Mouse (Mus musculus) T-helper 17 cell (primary cell): ENCODE measurements around the gene Rap1b.

Experiments
- in situ Hi-C, 2 experiments: fragments of 300-600 bp; cut with MboI, MseI; formaldehyde crosslinking; loops; 1 replicate in 1 of 2; 2 replicates in 1 of 2; pipeline ENCODE4 v1.15.1; 2025; ENCODE audit warnings: high pct_unique_total_duplicates in 2 of 2

Gene Rap1b

DNA sequence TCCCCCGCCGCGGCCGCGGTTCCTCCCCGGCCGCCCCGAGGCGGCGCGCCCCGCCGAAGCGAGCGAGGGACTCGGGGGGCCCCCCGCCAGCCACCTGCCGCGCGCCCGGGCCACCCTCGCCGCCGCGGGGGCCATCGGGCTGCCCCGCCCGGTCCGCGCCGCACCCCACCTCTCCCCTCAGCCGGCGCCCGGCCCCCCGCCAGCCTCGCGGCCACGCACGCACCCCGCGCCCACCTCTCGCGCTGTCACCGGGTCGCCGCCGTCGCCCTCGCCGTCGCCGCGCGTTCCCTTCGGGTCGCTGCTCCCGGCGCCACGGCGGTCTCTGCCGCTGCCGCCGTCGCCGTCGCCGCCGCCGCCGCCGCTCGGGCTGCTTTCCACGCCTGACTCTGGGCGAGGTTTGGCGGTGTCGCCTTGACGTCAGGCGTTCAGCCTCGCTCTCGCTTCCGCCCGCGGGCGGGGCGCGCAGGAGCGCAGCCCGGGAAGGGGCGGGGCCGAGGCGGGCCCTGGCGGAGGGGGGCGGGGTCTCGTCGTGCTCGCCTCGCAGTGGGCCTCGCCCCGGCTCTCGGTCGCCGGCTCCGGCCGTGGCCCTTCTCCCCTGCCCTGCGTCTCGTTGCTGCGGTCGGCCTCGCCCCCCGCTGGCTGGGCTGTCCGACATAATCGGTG, at the start of gene Rap1b:
Gene Rap1b (minus strand): TSS at position 439 of the 663 bp plus-strand sequence.
- in situ Hi-C loops = loop anchor here in 1 of 2 experiments (25.0 kb wide), 1 partner anchor 908 kb away; no protein-coding TSS in a partner anchor

DNA sequence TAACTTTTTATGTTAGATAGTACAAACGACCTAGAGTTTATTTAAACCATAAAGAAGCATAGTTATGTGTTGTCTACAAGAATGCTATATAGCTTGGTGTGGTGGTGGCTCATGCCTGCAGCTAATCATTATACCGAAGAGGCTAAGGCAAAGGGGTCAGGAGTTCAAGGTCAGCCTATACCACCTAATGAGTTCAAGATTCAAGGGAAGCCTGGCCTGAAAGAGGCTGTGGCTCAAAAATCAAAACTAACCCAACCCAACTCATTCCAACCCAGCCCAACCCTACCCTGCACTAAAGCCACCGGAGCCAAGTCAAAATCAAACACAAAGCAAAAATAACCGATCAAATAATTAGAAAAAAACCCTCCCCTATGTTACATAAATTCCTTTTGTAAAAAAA, 49.4 kb upstream of the Rap1b start:
- in situ Hi-C loops = loop anchor here in 1 of 2 experiments (25.0 kb wide), 1 partner anchor 967 kb away; the partner anchor contains the start of gene Dyrk2

DNA sequence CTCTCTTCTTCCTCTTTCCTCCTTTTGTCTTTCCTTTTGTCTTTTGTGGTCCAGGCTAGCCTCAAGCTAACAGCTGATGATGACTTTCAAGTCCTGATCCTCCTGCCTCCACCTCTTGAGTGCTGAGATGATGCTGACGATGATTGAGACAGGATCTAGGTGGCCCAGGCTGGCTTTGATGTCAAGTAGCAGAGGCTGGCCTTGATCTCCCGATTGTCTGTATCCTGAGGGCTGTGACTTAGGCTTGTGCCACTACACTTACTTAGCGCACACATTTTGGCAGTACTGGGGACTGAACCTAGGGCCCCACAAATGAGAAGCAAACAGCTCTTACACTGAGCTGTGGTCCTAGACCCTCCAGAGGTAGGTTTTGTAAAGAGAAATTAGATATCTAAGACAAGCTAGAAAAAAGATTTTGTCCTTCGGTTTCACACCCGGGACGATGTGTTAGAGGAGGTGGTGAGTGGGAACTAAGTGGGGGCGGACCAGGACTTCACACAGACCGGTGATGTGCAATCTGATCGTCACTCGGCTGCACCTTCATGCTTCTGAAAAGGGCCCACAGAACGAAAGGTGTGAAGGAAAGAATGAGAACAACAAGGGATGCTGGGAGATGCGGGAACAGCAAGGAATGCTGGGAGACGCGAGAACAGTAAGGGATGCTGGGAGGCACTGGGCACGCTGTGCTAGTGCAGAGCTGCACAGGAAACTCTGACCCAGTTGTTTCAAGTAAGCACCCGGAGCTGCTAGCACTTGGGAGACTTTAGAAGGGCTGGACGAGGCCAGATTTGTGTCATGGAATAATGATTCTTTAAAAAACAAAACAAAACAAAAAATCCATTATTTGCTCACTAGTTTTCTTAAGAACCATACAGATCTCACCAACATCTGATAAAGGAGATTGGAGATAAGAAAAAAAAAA, 48.5 kb upstream of the Rap1b start:
- in situ Hi-C loops = loop anchor here in 1 of 2 experiments (25.0 kb wide), 1 partner anchor 968 kb away; the partner anchor contains the start of gene Dyrk2

DNA sequence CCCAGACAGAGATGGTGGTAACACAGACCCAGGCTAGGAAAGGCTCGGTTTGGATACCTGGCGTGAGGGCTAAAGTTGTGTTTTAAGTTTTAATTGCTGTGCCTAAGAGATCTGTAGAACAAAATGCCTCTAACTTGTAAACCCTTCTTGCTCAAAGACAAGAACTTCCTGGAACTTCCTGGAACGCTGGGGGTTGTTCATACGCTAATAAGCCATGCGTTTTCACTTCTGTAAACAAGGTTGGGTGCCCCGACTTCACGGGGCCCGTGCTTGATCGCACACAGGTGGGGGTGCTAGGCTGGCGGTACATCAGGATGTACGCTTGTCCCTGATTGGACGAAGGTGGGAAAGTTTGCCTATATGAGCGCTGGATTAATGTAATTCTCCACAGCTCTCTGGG, 47.3 kb upstream of the Rap1b start:
- in situ Hi-C loops = loop anchor here in 1 of 2 experiments (25.0 kb wide), 1 partner anchor 969 kb away; the partner anchor contains the start of gene Dyrk2

DNA sequence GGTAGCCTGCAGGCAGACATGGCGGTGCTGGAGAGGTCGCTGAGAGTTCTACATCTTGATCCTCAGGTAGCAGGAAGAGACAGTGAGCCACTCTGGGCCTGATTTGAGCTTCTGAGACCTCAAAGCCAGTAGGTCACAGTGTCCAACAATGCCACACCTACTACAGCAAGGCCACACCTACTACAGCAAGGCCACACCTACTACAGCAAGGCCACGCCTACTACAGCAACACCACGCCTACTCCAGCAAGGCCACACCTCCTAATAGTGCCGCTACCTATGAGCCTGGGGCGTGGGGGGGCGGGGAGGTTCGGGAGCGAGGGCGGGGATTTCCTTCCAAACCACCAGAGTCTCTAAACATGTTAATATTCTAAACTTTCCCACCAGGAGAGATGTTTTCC, 45.5 kb upstream of the Rap1b start:
- in situ Hi-C loops = loop anchor here in 1 of 2 experiments (25.0 kb wide), 1 partner anchor 971 kb away; the partner anchor contains the start of gene Dyrk2

DNA sequence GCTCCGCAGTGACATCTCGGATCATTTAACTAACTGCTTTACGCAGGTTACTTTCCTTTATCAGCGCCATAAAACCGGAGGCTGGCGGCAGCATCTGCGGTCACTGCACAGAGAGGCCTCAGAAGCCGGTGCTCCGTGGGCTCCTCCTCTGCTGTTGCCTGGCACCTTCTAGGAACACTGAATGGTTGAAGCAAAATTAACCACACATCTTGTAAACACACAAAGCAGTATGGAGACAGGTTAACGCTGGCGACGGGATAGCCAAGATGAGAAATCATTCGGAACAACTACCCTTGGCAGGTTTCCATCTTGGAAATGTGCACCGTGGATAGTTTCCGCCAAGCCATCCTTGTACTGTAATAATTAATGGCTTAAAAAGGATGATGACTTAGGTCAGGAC, 43.0 kb upstream of the Rap1b start:
- in situ Hi-C loops = loop anchor here in 1 of 2 experiments (25.0 kb wide), 1 partner anchor 973 kb away; the partner anchor contains the start of gene Dyrk2

DNA sequence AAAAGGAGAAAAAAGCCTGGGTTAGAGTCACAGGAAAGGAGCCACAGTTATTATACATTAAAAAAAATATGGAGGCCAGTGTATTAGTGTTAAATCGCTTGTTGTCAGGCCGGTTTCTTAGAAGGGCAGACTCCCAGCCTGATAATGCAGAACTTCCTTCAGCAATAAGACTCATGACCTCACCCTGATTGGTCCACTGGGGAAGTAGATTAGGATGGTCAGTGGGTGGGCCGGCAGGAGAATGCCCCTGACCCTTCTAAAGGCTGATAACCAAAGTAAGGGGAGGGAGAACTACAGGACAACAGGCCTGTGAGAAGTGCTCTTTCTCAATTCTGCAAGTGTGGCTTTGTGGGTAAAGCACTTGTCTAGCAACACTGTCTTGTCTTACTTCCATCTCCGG, 39.5 kb upstream of the Rap1b start:
- in situ Hi-C loops = loop anchor here in 1 of 2 experiments (25.0 kb wide), 1 partner anchor 977 kb away; the partner anchor contains the start of gene Dyrk2

DNA sequence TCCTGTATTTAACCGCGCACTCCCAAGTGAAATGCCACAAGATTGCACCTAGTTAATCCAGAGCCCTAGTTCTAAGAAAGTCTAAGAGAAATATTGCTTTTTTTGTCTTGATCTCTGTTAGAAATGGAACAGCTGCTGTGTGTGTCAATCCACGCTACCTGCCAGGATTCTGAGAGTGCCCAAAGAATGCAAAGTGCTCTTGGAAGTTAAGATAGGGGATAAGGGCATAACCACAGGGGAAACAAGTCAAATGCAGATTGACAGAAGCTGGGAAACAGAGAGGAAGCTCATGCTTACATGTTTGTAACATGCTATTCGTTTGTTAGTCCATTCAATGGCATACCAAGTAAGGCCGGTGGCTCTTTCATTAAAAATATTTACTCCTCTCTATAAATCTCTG, 38.9 kb upstream of the Rap1b start:
- in situ Hi-C loops = loop anchor here in 1 of 2 experiments (25.0 kb wide), 1 partner anchor 978 kb away; the partner anchor contains the start of gene Dyrk2

DNA sequence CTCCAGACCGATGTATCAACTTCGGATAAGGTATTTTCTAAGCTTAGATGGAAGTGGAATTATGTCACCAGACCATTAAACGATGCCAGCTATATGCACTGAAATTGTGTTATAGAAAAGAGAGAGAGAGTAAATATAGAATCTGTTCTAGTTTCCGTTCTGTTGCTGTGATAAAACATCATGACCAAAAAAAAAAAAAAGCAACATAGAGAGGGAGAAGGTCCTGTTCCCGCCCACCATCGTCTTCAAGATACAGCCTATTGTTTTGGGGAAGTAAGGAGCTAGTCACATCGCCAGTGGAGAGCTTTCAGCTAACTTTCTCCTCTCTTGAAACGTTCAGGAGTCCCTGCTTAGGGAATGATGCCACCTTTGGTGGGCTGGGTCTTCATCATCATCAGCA, 37.6 kb upstream of the Rap1b start:
- in situ Hi-C loops = loop anchor here in 1 of 2 experiments (25.0 kb wide), 1 partner anchor 979 kb away; the partner anchor contains the start of gene Dyrk2

DNA sequence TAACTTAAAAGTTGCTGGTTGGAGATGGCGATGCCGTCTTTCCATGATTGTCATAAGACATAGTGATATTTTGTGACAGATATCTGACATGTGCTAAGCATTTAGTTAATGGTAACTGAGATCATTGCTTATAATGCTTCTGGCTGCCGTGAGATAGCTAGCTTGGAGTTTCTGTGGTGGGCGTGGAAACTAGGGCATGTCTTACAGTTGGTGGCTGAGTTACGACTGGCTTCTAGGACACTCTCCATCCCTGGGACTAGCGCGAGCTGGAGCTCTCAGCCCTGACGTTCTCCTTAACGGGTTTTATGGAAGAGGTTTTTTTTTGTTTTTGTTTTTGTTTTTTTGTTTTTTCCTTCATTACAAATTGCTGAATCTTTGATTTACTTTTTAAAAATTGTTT, 32.8 kb upstream of the Rap1b start:
- in situ Hi-C loops = loop anchor here in 1 of 2 experiments (25.0 kb wide), 1 partner anchor 984 kb away; the partner anchor contains the start of gene Dyrk2

DNA sequence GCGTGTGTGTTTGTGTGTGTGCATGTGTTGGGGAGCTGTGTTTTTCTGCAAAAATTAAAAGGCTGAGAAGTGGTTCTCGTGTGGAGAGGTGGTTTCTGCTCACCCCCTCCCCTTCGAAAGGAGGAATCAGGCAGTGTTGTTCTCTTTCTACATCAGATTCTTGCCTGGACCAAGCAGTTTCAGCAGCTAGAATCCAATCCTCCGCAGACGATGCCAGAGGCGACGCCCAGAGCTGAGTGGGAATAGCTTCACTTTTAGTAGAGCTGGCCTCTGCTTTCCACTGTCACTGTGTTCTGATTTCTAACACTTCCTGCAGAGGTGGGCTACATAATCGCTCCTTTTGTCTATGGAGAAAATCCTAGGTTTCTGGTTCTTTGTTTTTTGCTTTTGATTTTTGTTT, 31.0 kb upstream of the Rap1b start:
- in situ Hi-C loops = loop anchor here in 1 of 2 experiments (25.0 kb wide), 1 partner anchor 986 kb away; the partner anchor contains the start of gene Dyrk2

DNA sequence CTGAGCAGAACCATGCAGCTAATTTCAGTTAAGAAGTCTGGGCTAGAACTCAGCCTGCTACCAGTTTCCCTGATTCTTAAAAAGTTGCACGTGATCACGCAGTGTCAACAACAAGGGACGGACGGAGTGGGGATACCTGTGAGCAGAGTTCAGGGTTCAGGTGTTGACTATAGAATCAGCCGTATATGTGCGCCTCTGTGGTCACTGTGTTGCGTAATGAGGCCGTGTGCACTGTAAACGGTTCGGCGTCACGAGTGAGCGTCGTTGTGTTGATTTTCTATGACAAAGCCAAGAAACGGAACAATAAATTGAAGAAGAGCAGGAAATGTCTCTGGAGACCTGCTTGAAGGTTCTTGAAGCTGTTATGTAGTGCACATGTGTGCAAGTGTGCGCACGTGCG, 30.6 kb upstream of the Rap1b start:
- in situ Hi-C loops = loop anchor here in 1 of 2 experiments (25.0 kb wide), 1 partner anchor 986 kb away; the partner anchor contains the start of gene Dyrk2

DNA sequence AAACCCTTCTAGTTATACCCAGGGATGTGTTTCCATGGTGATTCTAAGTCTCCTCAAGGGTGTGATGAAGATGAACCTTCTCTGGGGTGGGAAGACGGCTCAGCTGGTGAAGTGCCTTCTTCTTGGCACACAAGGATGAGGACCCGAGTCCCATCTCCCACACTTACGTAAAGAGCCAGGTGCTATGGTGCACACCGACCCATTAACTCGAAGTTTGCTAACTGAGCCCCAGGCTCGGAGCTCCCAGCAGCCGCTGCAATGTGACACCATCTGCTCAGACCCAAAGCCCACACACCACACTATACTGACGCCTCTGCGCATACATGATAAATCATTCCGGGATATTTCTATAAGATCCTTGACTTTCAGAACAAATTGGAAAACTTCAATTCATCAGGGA, 29.1 kb upstream of the Rap1b start:
- in situ Hi-C loops = loop anchor here in 1 of 2 experiments (25.0 kb wide), 1 partner anchor 987 kb away; the partner anchor contains the start of gene Dyrk2

DNA sequence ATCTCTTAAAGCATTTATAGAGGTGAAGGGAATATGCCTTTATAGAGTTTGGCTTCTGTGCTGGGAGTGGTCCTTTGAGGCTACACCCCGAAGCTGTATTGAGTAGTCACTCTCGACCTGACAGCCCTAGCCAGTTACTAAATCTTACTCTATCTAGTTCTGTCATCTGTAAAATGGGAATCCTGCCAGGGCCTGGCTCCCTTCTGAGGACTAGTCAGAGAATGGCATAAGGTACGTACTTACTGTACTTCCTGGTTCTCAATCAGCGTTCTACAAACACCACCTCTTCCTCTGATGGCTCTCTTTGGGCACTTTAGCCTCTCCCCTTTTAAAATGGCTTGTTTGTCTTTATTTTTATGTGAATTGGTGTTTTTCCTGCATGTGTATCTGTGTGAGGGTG, 28.1 kb upstream of the Rap1b start:
- in situ Hi-C loops = no loop called here

DNA sequence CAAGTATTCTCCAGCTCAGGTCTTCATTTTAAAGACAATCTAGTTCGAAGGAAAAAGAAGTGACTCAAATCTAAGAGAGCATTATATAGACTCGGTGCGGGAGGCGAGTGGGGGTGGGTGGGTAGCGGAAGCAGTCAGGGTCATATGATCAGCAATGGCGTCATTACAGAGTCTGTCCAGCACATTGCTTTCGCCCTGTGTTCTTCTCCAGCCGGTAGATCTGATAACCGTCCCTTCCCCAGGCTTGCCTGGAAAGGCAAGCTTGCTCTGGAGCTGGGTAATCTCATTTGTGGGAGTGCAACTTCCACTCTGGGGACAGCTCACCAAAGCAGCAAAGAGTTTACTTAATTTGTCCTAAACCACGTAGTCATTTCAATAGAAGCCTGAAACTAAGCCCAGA, 26.6 kb upstream of the Rap1b start:
- in situ Hi-C loops = no loop called here

DNA sequence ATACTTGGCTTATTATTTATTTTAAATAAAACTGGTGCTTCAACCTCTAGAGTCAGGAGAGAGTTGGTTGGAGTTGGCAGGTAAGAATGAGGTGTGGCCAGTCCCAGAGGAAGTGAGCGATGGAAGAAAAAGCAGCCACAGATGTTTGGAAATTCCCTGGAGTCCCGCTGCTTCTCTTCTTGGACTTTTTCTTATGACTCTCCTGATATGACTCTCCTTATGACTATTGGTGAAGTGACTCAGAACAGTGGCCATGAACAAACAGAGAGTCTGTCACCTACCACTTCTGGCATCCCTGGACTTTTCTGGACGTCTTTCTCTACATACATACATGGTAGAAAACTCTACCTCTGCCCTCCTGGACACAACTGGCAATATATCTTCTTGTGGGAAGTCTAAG, 21.5 kb upstream of the Rap1b start:
- in situ Hi-C loops = loop anchor here in 1 of 2 experiments (5.0 kb wide), 1 partner anchor 35 kb away; no protein-coding TSS in a partner anchor

DNA sequence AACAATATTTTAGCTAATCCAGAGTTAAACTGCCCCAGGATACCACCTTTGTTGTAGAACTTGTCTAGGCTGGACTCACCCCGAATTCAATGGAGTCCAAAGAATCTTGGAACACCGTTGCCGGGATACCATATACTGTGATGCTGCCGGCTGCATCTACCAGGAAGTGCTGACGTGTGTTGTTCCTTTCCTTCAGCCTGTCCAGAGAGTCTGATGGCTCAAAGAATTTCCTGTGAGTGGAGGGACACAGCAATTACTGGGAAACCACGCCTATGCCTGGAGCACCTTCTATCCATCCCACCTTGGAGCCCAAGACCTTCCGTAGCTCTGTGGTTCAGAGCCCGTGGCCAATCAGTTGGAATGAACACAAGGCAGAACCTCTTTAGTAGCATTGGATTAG, 20.8 kb upstream of the Rap1b start:
- in situ Hi-C loops = loop anchor here in 1 of 2 experiments (5.0 kb wide), 1 partner anchor 36 kb away; no protein-coding TSS in a partner anchor

DNA sequence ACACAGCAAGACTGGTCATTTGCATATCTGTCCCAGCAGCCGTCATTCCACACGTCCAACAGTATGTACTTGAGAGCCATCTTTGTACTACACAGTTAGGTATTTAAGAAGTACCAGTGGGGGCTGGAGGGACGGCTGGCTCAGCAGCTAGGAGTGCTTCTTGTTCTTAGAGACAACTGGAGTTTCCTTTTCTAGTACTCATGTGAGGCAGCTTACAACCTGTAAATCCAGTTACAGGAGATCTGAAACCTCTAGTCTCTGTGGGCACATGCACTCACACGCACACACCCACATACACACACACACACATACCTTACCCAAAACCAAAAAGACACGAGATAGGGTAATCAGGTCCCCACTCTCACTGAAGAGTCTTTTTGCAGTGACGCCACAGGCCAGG, 18.9 kb upstream of the Rap1b start:
- in situ Hi-C loops = loop anchor here (5.0 kb wide), 2 partner anchors 38 to 67 kb away; no protein-coding TSS in a partner anchor

DNA sequence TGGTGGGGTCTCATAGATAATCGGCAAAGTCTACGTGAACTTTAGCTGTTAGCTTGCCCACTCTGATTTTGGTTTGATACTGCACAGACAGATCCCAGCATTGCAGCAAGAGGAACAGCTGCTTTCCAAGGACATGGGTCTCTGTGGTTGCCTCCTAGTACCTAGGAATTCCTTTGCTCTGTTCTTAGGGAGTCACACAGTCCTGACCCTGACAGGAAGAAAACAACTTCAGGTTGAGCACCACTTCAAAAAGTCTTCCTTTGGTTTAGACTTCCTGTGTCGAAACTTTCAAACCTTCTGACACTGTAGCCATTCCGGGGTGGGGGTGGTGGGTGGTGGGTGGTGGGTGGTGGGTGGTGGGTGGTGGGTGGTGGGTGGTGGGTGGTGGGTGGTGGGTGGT, 18.4 kb upstream of the Rap1b start:
- in situ Hi-C loops = loop anchor here in 1 of 2 experiments (5.0 kb wide), 1 partner anchor 67 kb away; no protein-coding TSS in a partner anchor

DNA sequence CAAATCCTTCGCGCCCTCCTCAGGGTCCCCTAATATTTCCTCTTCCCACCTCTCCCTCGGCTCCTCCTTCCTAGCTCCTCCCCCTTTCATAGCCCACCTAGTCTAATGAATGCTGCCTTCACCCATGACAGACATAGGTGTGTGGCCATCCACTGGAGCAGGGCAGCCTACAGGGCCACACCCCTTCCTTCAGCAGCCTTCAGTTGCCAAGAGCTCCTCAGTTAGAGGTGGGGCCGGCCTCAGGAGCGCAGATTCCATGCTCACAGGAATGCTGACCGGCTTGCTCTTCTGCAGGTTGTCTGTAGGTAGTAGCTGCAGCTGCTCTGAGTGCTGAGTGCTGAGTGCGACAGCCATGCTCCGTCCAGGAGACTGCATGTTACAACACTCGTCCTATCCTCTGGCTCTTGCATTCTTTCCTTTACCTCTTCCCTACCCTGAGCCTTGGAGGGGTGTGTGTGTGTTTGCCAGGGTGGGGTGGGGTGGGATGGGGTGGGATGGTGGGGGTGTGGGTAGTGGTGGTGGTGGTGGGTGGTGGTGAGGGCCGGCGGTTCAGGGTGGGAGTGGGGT, 16.3 kb upstream of the Rap1b start:
- in situ Hi-C loops = loop anchor here in 1 of 2 experiments (5.0 kb wide), 1 partner anchor 65 kb away; no protein-coding TSS in a partner anchor

DNA sequence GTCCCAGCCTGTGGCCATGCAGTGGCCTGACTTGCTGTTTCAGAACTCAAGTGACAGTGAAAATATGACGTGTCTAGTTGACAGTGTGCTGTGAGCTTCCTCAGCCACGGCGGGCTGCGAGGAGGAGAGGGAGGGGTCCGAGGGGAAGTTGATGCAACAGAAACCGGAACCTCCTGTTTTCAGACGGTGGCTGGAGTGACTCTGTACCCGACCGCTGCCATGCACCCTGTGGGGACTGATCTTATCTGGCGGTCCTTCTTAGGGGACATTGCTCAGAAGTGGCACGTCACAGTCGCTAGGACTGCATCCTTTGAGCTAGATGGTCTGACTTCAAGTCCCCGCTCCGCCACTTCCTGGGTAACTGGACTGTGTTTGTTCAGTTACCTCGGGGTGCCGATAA, 15.1 kb upstream of the Rap1b start:
- in situ Hi-C loops = loop anchor here in 1 of 2 experiments (5.0 kb wide), 1 partner anchor 64 kb away; no protein-coding TSS in a partner anchor
